Mouse (Mus musculus): ENCODE data around the gene Kcnh6. TPM values are rescaled to one million over a fixed set of nuclear protein-coding genes. Genes with fewer than 3 reads are reported as not detected.
A peak's percentile ranks its signal among the peaks of the same experiment; 100 is the strongest.

Kcnh6 gene
- total RNA-seq, 2 experiments from 2014 or later: 0.96 to 1.1 TPM

- no peak for DNase-seq (ENCODE audit: extremely low spot score in 1 of 2, low spot score in 1 of 2)
Observed at GRCm38 (mm10) chr11:106058020-106058419, 50.1 kb downstream of the Kcnh6 start.

- DNase-seq (ENCODE audit: extremely low spot score in 1 of 2, low spot score in 1 of 2): no peak
Observed at GRCm38 (mm10) chr11:106060549-106060948, 52.6 kb downstream of the Kcnh6 start.

GRCm38 (mm10) chr11:106061311-106061710 lies 53.4 kb downstream of the Kcnh6 start:
- no peak for DNase-seq (ENCODE audit: extremely low spot score in 1 of 2, low spot score in 1 of 2)

- DNase-seq (ENCODE audit: extremely low spot score in 1 of 2, low spot score in 1 of 2): no peak
Observed at GRCm38 (mm10) chr11:106063756-106064155, 55.8 kb downstream of the Kcnh6 start.

GRCm38 (mm10) chr11:106065073-106065922 lies 57.4 kb downstream of the Kcnh6 start:
- DNase-seq (ENCODE audit: extremely low spot score in 1 of 2, low spot score in 1 of 2): no peak

GRCm38 (mm10) chr11:106065923-106066571 lies 58.1 kb downstream of the Kcnh6 start, which contains the start of gene Taco1:
TSS of gene Taco1 (plus strand) at chr11:106066061.
- DNase-seq (ENCODE audit: extremely low spot score in 1 of 2, low spot score in 1 of 2): peak; percentile 91 to 94

GRCm38 (mm10) chr11:106066616-106067015 lies 58.7 kb downstream of the Kcnh6 start:
- DNase-seq (ENCODE audit: extremely low spot score in 1 of 2, low spot score in 1 of 2): peak in 1 of 2 experiments; percentile 50

- DNase-seq (ENCODE audit: extremely low spot score in 1 of 2, low spot score in 1 of 2): no peak
Observed at GRCm38 (mm10) chr11:106073774-106074173, 65.8 kb downstream of the Kcnh6 start.

GRCm38 (mm10) chr11:106076321-106076720 lies 68.4 kb downstream of the Kcnh6 start:
- DNase-seq (ENCODE audit: extremely low spot score in 1 of 2, low spot score in 1 of 2): peak in 1 of 2 experiments; percentile 83

Other genes with a start within 250 kb of the Kcnh6 start
- 10 to 100 TPM; 51.4 to 52.3 TPM for gene Cyb561, start 54.8 kb upstream of the Kcnh6 start, total RNA-seq (2021)
- gene Ace, start 40.2 kb upstream of the Kcnh6 start, total RNA-seq (2021): 1 to 10 TPM; 6.2 to 7.7 TPM
- gene Ace3, start 13.4 kb upstream of the Kcnh6 start, total RNA-seq (2021): not detected
- gene Dcaf7, start 28.7 kb downstream of the Kcnh6 start, total RNA-seq (2021): 100 to 1,000 TPM; 146 to 153 TPM
- gene Taco1, start 57.9 kb downstream of the Kcnh6 start, total RNA-seq (2021): 10 to 100 TPM; 17.6 to 21.8 TPM
- gene Map3k3, start 76.5 kb downstream of the Kcnh6 start, total RNA-seq (2021): 10 to 100 TPM; 24.5 to 31.9 TPM
- not detected for gene Gm10840, start 152.7 kb downstream of the Kcnh6 start, total RNA-seq (2021)
- 100 to 1,000 TPM; 149 to 156 TPM for gene Limd2, start 152.7 kb downstream of the Kcnh6 start, total RNA-seq (2021)
- 10 to 100 TPM; 27.1 to 33.4 TPM for gene Strada, start 194.0 kb downstream of the Kcnh6 start, total RNA-seq (2021)
- gene Ccdc47, start 208.2 kb downstream of the Kcnh6 start, total RNA-seq (2021): 10 to 100 TPM; 84.9 to 93.9 TPM
- gene Ddx42, start 208.8 kb downstream of the Kcnh6 start, total RNA-seq (2021): 10 to 100 TPM; 64.5 to 74.1 TPM
- 10 to 100 TPM; 29.9 to 32.8 TPM for gene Ftsj3, start 248.0 kb downstream of the Kcnh6 start, total RNA-seq (2021)
- 100 to 1,000 TPM; 148 to 174 TPM for gene Psmc5, start 248.0 kb downstream of the Kcnh6 start, total RNA-seq (2021)